Mouse (Mus musculus): ENCODE measurements around the gene Dnase2a.
A peak's percentile ranks its signal among the peaks of the same experiment; 100 is the strongest.
"Not testable (repeated sequence)": the region's sequence is repeated elsewhere in the genome, so short reads cannot be mapped to it uniquely, and the experiment has no call there.

Gene Dnase2a

GRCm38 (mm10) chr8:84907493-84907892 is 867 bp upstream of the Dnase2a start:
- DNase-seq (ENCODE audit: extremely low read depth, low read depth) = no peak

GRCm38 (mm10) chr8:84907979-84908378 is 381 bp upstream of the Dnase2a start:
- not testable (repeated sequence) for DNase-seq (ENCODE audit: extremely low read depth, low read depth)

GRCm38 (mm10) chr8:84909162-84909767 is 905 bp downstream of the Dnase2a start:
- DNase-seq (ENCODE audit: extremely low read depth, low read depth) = no peak

- DNase-seq (ENCODE audit: extremely low read depth, low read depth) = no peak
Observed at GRCm38 (mm10) chr8:84909949-84910348, 1.6 kb downstream of the Dnase2a start.

GRCm38 (mm10) chr8:84910551-84910950 is 2.2 kb downstream of the Dnase2a start:
- DNase-seq (ENCODE audit: extremely low read depth, low read depth) = no peak

GRCm38 (mm10) chr8:84911854-84912253 is 3.5 kb downstream of the Dnase2a start:
- no peak for DNase-seq (ENCODE audit: extremely low read depth, low read depth)

- DNase-seq (ENCODE audit: extremely low read depth, low read depth) = no peak
Observed at GRCm38 (mm10) chr8:84912391-84912790, 4.0 kb downstream of the Dnase2a start.

- DNase-seq (ENCODE audit: extremely low read depth, low read depth) = no peak
Observed at GRCm38 (mm10) chr8:84912895-84913501, 4.6 kb downstream of the Dnase2a start.

- peak; percentile 76 for DNase-seq (ENCODE audit: extremely low read depth, low read depth)
Observed at GRCm38 (mm10) chr8:84913502-84913900, 5.1 kb downstream of the Dnase2a start.

- DNase-seq (ENCODE audit: extremely low read depth, low read depth) = peak; percentile 84
Observed at GRCm38 (mm10) chr8:84913960-84914359, 5.6 kb downstream of the Dnase2a start.

GRCm38 (mm10) chr8:84915269-84915668 is 6.9 kb downstream of the Dnase2a start:
- no peak for DNase-seq (ENCODE audit: extremely low read depth, low read depth)

GRCm38 (mm10) chr8:84917781-84918180 is 9.4 kb downstream of the Dnase2a start:
- DNase-seq (ENCODE audit: extremely low read depth, low read depth) = no peak

GRCm38 (mm10) chr8:84918646-84919045 is 10.3 kb downstream of the Dnase2a start:
- no peak for DNase-seq (ENCODE audit: extremely low read depth, low read depth)

- DNase-seq (ENCODE audit: extremely low read depth, low read depth) = no peak
Observed at GRCm38 (mm10) chr8:84921596-84921995, 13.2 kb downstream of the Dnase2a start.

- DNase-seq (ENCODE audit: extremely low read depth, low read depth) = no peak
Observed at GRCm38 (mm10) chr8:84925557-84925956, 17.2 kb downstream of the Dnase2a start.

- no peak for DNase-seq (ENCODE audit: extremely low read depth, low read depth)
Observed at GRCm38 (mm10) chr8:84927513-84927912, 19.2 kb downstream of the Dnase2a start.

GRCm38 (mm10) chr8:84928456-84929306 is 20.3 kb downstream of the Dnase2a start:
- DNase-seq (ENCODE audit: extremely low read depth, low read depth) = no peak

GRCm38 (mm10) chr8:84930582-84930981 is 22.2 kb downstream of the Dnase2a start:
- DNase-seq (ENCODE audit: extremely low read depth, low read depth) = no peak

- DNase-seq (ENCODE audit: extremely low read depth, low read depth) = no peak
Observed at GRCm38 (mm10) chr8:84933767-84934559, 25.6 kb downstream of the Dnase2a start.

- no peak for DNase-seq (ENCODE audit: extremely low read depth, low read depth)
Observed at GRCm38 (mm10) chr8:84934860-84935259, 26.5 kb downstream of the Dnase2a start.

GRCm38 (mm10) chr8:84935489-84935888 is 27.1 kb downstream of the Dnase2a start:
- no peak for DNase-seq (ENCODE audit: extremely low read depth, low read depth)
